Mouse (Mus musculus) embryonic facial prominence, embryonic 14.5 days (tissue): ENCODE measurements at regions not wholly inside any gene's neighbourhood (a gene's known extent, or its start where the extent isn't known, plus 50 kb on each side); places are given as distances from the start of the nearest gene placed in this dataset.
"Not testable (repeated sequence)": the region's sequence is repeated elsewhere in the genome, so short reads cannot be mapped to it uniquely, and the experiment has no call there.

Experiments used
- ATAC-seq: fragments of 200-750 bp; cut with Nextera tagmentation; 2 replicates; pipeline ENCODE4 v1.8.0; 2017; ENCODE audit warnings: low read depth, moderate number of reproducible peaks, moderate TSS enrichment
- DNase-seq: peaks from one replicate; pipeline ENCODE4 v3.0.0-alpha.2; 2015; ENCODE audit warnings: low spot score
- H3K27ac ChIP-seq: fragments of 300-500 bp; sonication (generic); replicated peaks from 2 replicates; pipeline ENCODE4 v1.5.1; 2014; ENCODE audit warnings: low read depth, mild to moderate bottlenecking, low read length, moderate library complexity
- H3K27me3 ChIP-seq: fragments of 300-500 bp; sonication (generic); replicated peaks from 2 replicates; pipeline ENCODE4 v1.6.1; 2014; ENCODE audit warnings: low read length; ENCODE audit not compliant: control insufficient read depth, insufficient read depth
- H3K36me3 ChIP-seq: fragments of 300-500 bp; sonication (generic); 2 replicates; pipeline ENCODE4 v1.6.1; 2014; ENCODE audit warnings: low read length, mixed read lengths; ENCODE audit not compliant: control insufficient read depth, insufficient read depth
- H3K4me1 ChIP-seq: fragments of 300-500 bp; sonication (generic); 2 replicates; pipeline ENCODE4 v1.6.1; 2014; ENCODE audit warnings: antibody characterized with exemption, low read length; ENCODE audit not compliant: control insufficient read depth, insufficient read depth
- H3K4me2 ChIP-seq: fragments of 300-500 bp; sonication (generic); 2 replicates; pipeline ENCODE4 v1.6.1; 2014; ENCODE audit warnings: low read depth, mild to moderate bottlenecking, low read length, moderate library complexity, mixed read lengths
- H3K4me3 ChIP-seq: fragments of 300-500 bp; sonication (generic); 2 replicates; pipeline ENCODE4 v1.5.1; 2014; ENCODE audit warnings: low read depth, mild to moderate bottlenecking, low read length
- H3K9ac ChIP-seq: fragments of 300-500 bp; sonication (generic); 2 replicates; pipeline ENCODE4 v1.6.1; 2014; ENCODE audit warnings: low read depth, mild to moderate bottlenecking, low read length, moderate library complexity, mixed read lengths
- H3K9me3 ChIP-seq: fragments of 300-500 bp; sonication (generic); 2 replicates; pipeline ENCODE4 v1.6.1; 2016; ENCODE audit warnings: low read length; ENCODE audit not compliant: control insufficient read depth
- WGBS: fragments of 180-500 bp; shearing (Covaris S2); extraction: QIAGEN DNeasy Blood & Tissue Kit; methylation state at CpG from one replicate; pipeline ENCODE4 v1.1.7; 2014; 5-methylcytosine and 5-hydroxymethylcytosine counted together

- 79% methylated on average over 4 of the region's 4 CpGs for WGBS
- H3K27me3 ChIP-seq = no peaks in the 10 kb centered on the region
- DNase-seq = no peak
Observed at GRCm38 (mm10) chr5:81983351-81983750, 963.4 kb downstream of the Adgrl3 start.

GRCm38 (mm10) chr5:81988069-81988468 lies 968.1 kb downstream of the Adgrl3 start:
- no peak for ATAC-seq
- peaks cover 5% of the 10 kb centered on the region; the same call in 1 of the 2 replicates for H3K9me3 ChIP-seq
- H3K4me3 ChIP-seq = no peak overlapping the region
- WGBS = 67% methylated on average over 6 of the region's 6 CpGs
- no peaks in the 10 kb centered on the region for H3K36me3 ChIP-seq
- H3K27me3 ChIP-seq = no peaks in the 10 kb centered on the region
- H3K4me1 ChIP-seq = no peaks in the 10 kb centered on the region
- no peak overlapping the region for H3K9ac ChIP-seq
- H3K27ac ChIP-seq = no peak overlapping the region
- no peak overlapping the region for H3K4me2 ChIP-seq
- peak; percentile 41 for DNase-seq

More at GRCm38 (mm10) chr5:81983351-81983750, 963.4 kb downstream of the Adgrl3 start:
- H3K4me3 ChIP-seq = no peak overlapping the region
- no peak overlapping the region for H3K9ac ChIP-seq
- ATAC-seq = no peak
- no peaks in the 10 kb centered on the region for H3K36me3 ChIP-seq
- H3K27ac ChIP-seq = no peak overlapping the region
- H3K4me2 ChIP-seq = no peak overlapping the region
- no peaks in the 10 kb centered on the region for H3K9me3 ChIP-seq
- no peaks in the 10 kb centered on the region for H3K4me1 ChIP-seq

DNA sequence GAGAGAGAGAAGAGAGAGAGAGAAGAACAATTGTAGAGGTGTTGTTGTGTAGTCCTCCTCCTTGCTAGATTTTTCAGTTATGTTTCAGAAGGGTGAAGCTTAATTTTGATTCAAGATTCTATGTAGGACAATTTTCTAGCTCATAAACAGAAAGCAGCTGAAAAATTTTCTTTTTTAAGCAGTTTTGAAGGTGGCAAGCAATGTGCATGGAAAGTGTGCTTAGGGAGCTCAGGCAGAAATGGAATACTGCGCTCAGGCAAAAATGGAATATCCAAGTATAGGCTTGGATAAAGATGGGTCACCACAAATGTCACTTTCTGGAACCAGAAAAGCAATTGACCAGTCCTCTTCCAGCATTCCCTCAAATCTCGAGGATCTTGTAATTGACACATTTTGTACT lies 988.0 kb downstream of the Adgrl3 start:
- no peaks in the 10 kb centered on the region for H3K4me1 ChIP-seq
- no peaks in the 10 kb centered on the region for H3K9me3 ChIP-seq
- no peak overlapping the region for H3K27ac ChIP-seq
- H3K27me3 ChIP-seq = no peaks in the 10 kb centered on the region
- H3K9ac ChIP-seq = no peak overlapping the region
- H3K36me3 ChIP-seq = no peaks in the 10 kb centered on the region
- H3K4me2 ChIP-seq = no peak overlapping the region
- no peak for ATAC-seq
- no peak overlapping the region for H3K4me3 ChIP-seq
- 69% methylated on average over 2 of the region's 2 CpGs for WGBS
- DNase-seq = no peak

DNA sequence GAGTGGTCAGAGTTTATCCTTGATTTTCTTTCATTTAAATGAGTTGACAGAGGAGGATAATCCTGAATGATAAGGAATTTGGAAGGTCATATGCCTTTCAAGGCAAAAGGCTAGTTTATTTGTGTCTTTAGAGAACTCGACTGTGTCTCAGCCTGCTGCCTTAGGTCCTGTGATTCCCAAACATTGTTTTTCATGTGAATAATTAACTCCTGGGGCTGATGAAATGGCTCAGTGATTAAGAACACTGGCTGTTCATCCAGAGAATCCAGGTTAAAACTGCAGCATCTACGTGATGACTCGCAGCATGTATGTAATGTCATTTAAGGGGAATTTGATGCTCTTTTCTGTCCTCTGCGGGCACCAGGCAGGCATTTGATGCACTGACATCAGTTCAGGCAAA lies 1004.2 kb downstream of the Adgrl3 start:
- no peak for DNase-seq
- Histone ChIP-seq H3K27ac (no peak overlapping the region), H3K9ac (no peak overlapping the region), H3K36me3 (no peaks in the 10 kb centered on the region), H3K4me1 (no peaks in the 10 kb centered on the region), H3K27me3 (no peaks in the 10 kb centered on the region), H3K4me3 (no peak overlapping the region), H3K4me2 (no peak overlapping the region), H3K9me3 (no peaks in the 10 kb centered on the region)
- no peak for ATAC-seq
- 39% methylated on average over 4 of the region's 4 CpGs for WGBS

DNA sequence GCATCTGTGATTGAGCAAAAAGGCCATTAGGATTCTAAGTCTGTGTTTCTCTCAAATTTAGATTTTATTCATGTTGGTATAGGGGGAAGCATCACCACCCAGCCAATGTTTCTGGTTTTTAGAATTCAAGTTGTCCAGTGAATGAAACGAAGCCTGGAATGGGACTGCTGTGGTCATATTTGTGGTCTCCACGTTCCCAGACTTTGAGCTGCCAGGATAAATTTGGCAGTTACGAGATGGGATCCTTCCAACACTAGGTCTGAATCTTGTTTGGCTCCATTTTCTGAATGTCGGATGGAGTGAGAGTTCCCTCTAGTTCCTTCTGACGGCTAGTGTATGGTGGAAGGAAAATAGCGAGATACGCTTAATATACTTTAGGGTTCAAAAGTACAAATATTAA lies 1014.8 kb downstream of the Adgrl3 start:
- ATAC-seq (no peak), DNase-seq (peak; percentile 63)
- no peak overlapping the region for H3K9ac ChIP-seq
- H3K4me3 ChIP-seq = no peak overlapping the region
- no peak overlapping the region for H3K27ac ChIP-seq
- no peaks in the 10 kb centered on the region for H3K27me3 ChIP-seq
- H3K4me2 ChIP-seq = no peak overlapping the region
- WGBS = 74% methylated on average over 7 of the region's 7 CpGs
- H3K9me3 ChIP-seq = no peaks in the 10 kb centered on the region
- no peaks in the 10 kb centered on the region for H3K4me1 ChIP-seq
- H3K36me3 ChIP-seq = no peaks in the 10 kb centered on the region

- Histone ChIP-seq H3K9ac (no peak overlapping the region), H3K27me3 (no peaks in the 10 kb centered on the region), H3K4me2 (no peak overlapping the region), H3K4me3 (no peak overlapping the region), H3K9me3 (no peaks in the 10 kb centered on the region), H3K36me3 (no peaks in the 10 kb centered on the region), H3K4me1 (no peaks in the 10 kb centered on the region), H3K27ac (no peak overlapping the region)
- DNase-seq (no peak), ATAC-seq (no peak)
- WGBS = 62% methylated on average over 2 of the region's 2 CpGs
Observed at GRCm38 (mm10) chr5:82046106-82046505, 1026.2 kb downstream of the Adgrl3 start.

GRCm38 (mm10) chr5:82059108-82059838 lies 1039.3 kb downstream of the Adgrl3 start:
- no peak for ATAC-seq

GRCm38 (mm10) chr5:82060679-82061078 lies 1040.7 kb downstream of the Adgrl3 start:
- WGBS = 61% methylated on average over 1 of the region's 1 CpGs
- H3K4me2 ChIP-seq = no peak overlapping the region
- peaks cover 12% of the 10 kb centered on the region for H3K9me3 ChIP-seq
- DNase-seq (no peak), ATAC-seq (no peak)
- H3K27me3 ChIP-seq = no peaks in the 10 kb centered on the region
- no peaks in the 10 kb centered on the region for H3K36me3 ChIP-seq
- H3K4me1 ChIP-seq = no peaks in the 10 kb centered on the region
- no peak overlapping the region for H3K27ac ChIP-seq
- H3K9ac ChIP-seq = no peak overlapping the region
- H3K4me3 ChIP-seq = no peak overlapping the region

More at GRCm38 (mm10) chr5:82059108-82059838, 1039.3 kb downstream of the Adgrl3 start:
- DNase-seq = peak; percentile 74
- Histone ChIP-seq H3K4me1 (no peaks in the 10 kb centered on the region), H3K4me2 (no peak overlapping the region), H3K27me3 (no peaks in the 10 kb centered on the region), H3K9me3 (peaks cover 12% of the 10 kb centered on the region), H3K27ac (no peak overlapping the region), H3K36me3 (no peaks in the 10 kb centered on the region), H3K9ac (no peak overlapping the region), H3K4me3 (no peak overlapping the region)
- 71% methylated on average over 2 of the region's 2 CpGs for WGBS

DNA sequence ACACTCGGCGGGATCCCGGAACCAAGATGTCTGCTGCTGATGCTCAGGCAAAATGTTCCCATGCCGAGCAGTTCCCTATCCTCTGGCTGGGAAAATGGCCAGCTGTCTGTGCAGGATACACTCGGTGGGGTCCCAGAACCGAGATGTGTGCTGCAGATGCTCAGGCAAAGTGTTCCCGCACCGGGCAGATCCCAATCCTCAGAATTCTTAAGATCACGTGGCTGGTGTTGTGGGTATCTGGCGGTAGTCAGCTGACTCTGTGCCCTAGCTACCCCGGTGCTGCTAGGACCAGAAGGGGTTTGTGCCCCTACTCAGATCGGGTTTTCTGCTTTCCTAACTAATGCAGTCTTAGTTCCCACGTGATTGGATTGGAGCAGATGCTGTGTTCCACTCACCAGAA lies 1049.3 kb downstream of the Adgrl3 start:
- not testable (repeated sequence) for H3K4me2 ChIP-seq, H3K27ac ChIP-seq, H3K4me3 ChIP-seq, H3K9ac ChIP-seq, H3K4me1 ChIP-seq, DNase-seq, H3K36me3 ChIP-seq, H3K27me3 ChIP-seq, ATAC-seq, H3K9me3 ChIP-seq
- WGBS = 86% methylated on average over 13 of the region's 13 CpGs
